Mouse (Mus musculus) small intestine, adult 2 months (tissue): ENCODE measurements around the gene Gm10271. TPM values are rescaled to one million over a fixed set of nuclear protein-coding genes. Genes with fewer than 3 reads are reported as not detected.

ENCODE experiments used
- H3K27ac ChIP-seq: fragments of 200-500 bp; 2 replicates; pipeline ENCODE4 v1.5.1; 2012; ENCODE audit warnings: low read depth, low read length, control low read depth, inconsistent platforms; ENCODE audit not compliant: insufficient read depth
- H3K27me3 ChIP-seq: fragments of 200-500 bp; 2 replicates; pipeline ENCODE4 v1.6.1; 2012; ENCODE audit warnings: mild to moderate bottlenecking, moderate library complexity, low read length, inconsistent platforms; ENCODE audit not compliant: control insufficient read depth, insufficient read depth
- H3K36me3 ChIP-seq: fragments of 200-500 bp; 2 replicates; pipeline ENCODE4 v1.6.1; 2012; ENCODE audit warnings: mild to moderate bottlenecking, low read length, control low read depth, inconsistent platforms; ENCODE audit not compliant: control insufficient read depth, insufficient read depth
- H3K4me1 ChIP-seq: fragments of 200-500 bp; 2 replicates; pipeline ENCODE4 v1.6.1; 2012; ENCODE audit warnings: low read length, inconsistent platforms, mixed read lengths; ENCODE audit not compliant: control insufficient read depth, insufficient read depth, insufficient read length
- H3K4me3 ChIP-seq: fragments of 200-500 bp; 2 replicates; pipeline ENCODE4 v1.5.1; 2012; ENCODE audit warnings: low read depth, mild to moderate bottlenecking, control low read depth, inconsistent platforms, low read length, moderate library complexity
- CTCF ChIP-seq: fragments of 200-500 bp; IDR thresholded peaks from 2 replicates; pipeline ENCODE4 v1.5.1; 2012; ENCODE audit warnings: low read depth, mild to moderate bottlenecking, control low read depth, inconsistent platforms, low read length, moderate library complexity, mixed read lengths; ENCODE audit not compliant: insufficient replicate concordance, insufficient read length; ENCODE audit errors: extremely low read depth
- POLR2A ChIP-seq: fragments of 200-500 bp; IDR thresholded peaks from 2 replicates; pipeline ENCODE4 v1.6.1; 2012; ENCODE audit warnings: low read depth, mild to moderate bottlenecking, control low read depth, inconsistent platforms, low read length, moderate library complexity
- WGBS: fragments of 180-500 bp; shearing (Covaris S2); methylation state at CpG from one replicate; pipeline ENCODE4 v1.1.7; 2018; 5-methylcytosine and 5-hydroxymethylcytosine counted together
- polyA plus RNA-seq: library from polyadenylated mRNA; depleted of rRNA; stranded (reverse); fragments of >200 nt; gene quantifications from 2 replicates; pipeline ENCODE4 v1.2.3, GENCODE M21; 2012

The Gm10271 gene
- polyA plus RNA-seq, 1 experiment, result not detected

DNA sequence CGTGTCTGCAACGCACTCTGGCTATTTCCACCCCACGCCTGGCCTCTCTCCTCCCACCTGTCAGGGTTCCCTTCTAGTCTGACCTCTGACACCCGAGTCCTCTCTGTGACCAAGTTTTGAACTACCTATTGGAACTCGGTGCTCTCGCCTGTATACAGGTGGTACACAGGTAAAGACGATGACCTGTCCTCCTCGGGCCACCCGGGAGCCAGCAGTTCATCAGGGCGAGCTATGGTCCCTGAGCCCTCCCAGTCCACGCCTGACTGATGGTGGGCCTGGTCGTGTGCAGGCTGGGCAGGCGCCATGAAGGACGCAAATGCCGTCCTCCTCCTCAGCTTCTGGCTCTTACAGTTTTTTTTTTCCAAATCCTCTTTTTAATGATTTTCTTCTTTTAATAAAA lies 51.0 kb downstream of the Gm10271 start:
- TF ChIP-seq CTCF, result no peak
- TF ChIP-seq POLR2A, result no peak
- Histone ChIP-seq H3K4me1 (no peaks in the 10 kb centered on the region), H3K27me3 (no peaks in the 10 kb centered on the region), H3K4me3 (no peak overlapping the region), H3K36me3 (peaks cover 53% of the 10 kb centered on the region), H3K27ac (no peak overlapping the region)
- WGBS, result 92% methylated on average over 15 of the region's 15 CpGs

DNA sequence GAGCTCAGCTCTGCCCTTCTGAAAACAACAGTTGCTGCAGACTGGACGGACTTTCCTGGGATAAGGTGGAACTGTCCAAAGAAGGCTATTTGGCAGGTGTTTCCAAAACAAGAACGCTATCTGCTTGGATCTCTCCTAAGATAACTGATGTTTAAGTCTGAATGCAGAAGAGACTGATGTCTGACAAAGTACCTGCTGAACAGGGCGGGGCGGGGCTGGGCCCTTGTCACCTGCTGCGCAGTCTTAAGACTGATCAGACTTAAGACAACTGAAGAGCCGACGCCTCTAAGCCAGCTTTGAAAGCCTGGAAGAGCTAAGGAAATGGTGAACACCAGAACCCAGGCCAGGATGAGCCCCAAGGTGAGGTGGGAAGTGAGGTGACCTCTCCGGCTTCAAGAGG lies 51.8 kb downstream of the Gm10271 start:
- H3K27me3 ChIP-seq, result no peaks in the 10 kb centered on the region
- no peak overlapping the region for H3K4me3 ChIP-seq
- no peak overlapping the region for H3K27ac ChIP-seq
- H3K36me3 ChIP-seq, result peaks cover 56% of the 10 kb centered on the region
- 79% methylated on average over 8 of the region's 8 CpGs for WGBS
- TF ChIP-seq POLR2A (no peak), CTCF (no peak)
- H3K4me1 ChIP-seq, result no peaks in the 10 kb centered on the region

DNA sequence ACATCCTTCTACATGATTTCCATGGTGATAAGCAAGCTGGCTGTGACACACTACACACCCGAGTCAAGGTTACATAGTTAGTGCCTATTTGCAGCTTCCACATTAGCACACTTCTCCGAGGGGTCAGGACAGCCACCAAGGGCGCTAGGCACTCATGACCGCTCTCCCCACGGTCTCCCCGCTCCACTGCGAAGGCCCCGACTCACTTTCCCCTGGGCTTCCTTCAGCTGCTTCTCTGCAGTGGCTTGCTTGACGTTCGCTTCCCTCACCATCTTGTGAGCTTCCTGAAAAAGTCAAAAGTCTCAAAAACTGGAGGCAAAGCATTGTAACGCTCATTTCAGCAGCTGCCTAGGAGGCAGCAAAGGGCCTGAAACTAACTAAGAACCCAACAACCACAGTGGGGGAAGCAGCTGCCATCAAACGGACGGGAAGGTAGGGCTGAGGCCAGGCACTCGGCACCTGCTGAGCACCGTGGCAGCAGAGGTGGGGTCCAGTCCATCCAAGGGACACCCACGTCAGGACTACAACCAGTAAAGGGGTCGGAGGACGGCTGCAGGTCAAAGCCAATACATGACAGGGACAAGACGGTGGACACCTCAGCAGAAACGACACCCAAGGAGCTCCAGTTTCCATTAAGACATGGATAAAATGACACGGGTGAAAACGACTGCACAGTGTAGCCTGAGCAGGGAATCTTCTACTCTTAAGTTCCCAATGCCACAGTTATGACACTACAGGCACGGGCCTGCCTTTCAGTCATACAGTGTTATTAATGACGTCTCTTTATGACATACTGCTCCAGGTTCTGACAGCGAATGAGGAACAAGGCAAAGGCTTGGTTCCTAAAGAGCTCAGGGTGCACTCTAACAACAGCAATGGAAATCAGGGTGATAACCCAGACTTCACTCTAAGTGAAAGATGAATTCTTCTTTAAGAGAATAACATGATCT lies 52.8 kb downstream of the Gm10271 start:
- Histone ChIP-seq H3K36me3 (peaks cover 57% of the 10 kb centered on the region), H3K4me3 (no peak overlapping the region), H3K27ac (no peak overlapping the region), H3K4me1 (no peaks in the 10 kb centered on the region), H3K27me3 (no peaks in the 10 kb centered on the region)
- TF ChIP-seq CTCF (no peak), POLR2A (no peak)
- 87% methylated on average over 25 of the region's 25 CpGs for WGBS

DNA sequence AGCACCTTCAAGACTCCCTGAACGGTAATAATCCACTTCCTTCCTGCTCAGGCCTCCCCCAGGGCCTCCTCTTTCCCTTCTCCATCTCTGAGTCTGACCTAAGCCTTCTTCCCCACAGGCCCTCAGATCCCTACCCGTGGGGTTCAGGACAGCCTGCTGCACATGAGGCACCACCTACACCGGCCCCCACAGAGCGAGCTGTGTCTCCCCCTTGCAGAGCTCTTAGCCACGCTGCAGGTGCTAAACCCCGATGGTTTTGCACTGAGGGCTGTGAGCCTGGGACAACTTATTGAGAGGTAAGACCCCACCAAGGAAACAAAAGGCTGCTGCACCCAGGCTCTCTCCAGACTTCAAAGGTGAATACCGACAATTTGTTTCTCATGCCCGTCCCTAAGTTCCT lies 55.8 kb downstream of the Gm10271 start:
- 80% methylated on average over 8 of the region's 8 CpGs for WGBS
- no peaks in the 10 kb centered on the region for H3K27me3 ChIP-seq
- no peak overlapping the region for H3K4me3 ChIP-seq
- no peaks in the 10 kb centered on the region for H3K4me1 ChIP-seq
- peaks cover 59% of the 10 kb centered on the region for H3K36me3 ChIP-seq
- H3K27ac ChIP-seq, result no peak overlapping the region
- TF ChIP-seq CTCF (no peak), POLR2A (no peak)

DNA sequence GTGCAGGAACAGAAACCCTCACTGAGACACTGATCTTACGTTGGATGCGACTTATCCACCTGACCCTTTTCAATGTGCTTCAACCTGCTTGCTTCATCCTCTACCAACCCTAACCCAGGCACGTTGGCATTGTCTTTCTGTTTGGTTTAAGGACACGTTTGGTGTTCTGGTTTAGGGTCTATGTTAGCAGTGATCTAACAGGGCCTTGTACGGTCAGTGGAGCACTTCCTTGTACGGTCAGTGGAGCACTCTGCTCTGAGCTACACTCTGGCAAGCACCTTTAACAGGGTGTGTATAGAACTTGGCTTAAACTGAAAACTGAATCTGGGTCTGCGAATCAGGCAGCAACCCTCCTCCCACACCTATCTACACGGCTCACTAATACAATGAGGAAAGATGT lies 57.1 kb downstream of the Gm10271 start:
- 91% methylated on average over 8 of the region's 8 CpGs for WGBS
- Histone ChIP-seq H3K4me3 (no peak overlapping the region), H3K4me1 (no peaks in the 10 kb centered on the region), H3K27ac (no peak overlapping the region), H3K27me3 (no peaks in the 10 kb centered on the region), H3K36me3 (peaks cover 64% of the 10 kb centered on the region)
- TF ChIP-seq POLR2A, result no peak
- no peak for TF ChIP-seq CTCF

DNA sequence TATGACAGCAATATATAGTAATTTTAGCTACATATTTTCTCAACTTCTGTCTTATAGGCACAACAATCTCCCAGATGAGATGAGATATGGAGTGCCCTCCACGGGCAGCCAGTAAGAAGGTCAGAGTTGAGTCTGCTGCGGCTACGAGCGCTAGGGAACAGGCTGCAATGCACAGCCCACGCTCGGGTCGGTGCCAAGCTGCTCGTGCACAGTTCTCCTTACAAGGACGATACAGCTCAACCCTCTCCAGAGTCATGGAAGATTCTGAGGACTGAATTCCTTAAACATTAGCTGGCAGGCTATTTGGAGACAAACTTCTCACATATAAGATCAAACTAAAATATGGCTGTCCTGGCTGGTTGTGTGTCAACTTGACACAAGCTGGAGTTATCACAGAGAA lies 57.8 kb downstream of the Gm10271 start:
- H3K36me3 ChIP-seq, result peaks cover 68% of the 10 kb centered on the region
- no peak overlapping the region for H3K4me3 ChIP-seq
- H3K4me1 ChIP-seq, result no peaks in the 10 kb centered on the region
- no peaks in the 10 kb centered on the region for H3K27me3 ChIP-seq
- WGBS, result 79% methylated on average over 9 of the region's 9 CpGs
- H3K27ac ChIP-seq, result peak overlapping the region; percentile 27; the same call in 1 of the 2 replicates
- TF ChIP-seq POLR2A (no peak), CTCF (no peak)

DNA sequence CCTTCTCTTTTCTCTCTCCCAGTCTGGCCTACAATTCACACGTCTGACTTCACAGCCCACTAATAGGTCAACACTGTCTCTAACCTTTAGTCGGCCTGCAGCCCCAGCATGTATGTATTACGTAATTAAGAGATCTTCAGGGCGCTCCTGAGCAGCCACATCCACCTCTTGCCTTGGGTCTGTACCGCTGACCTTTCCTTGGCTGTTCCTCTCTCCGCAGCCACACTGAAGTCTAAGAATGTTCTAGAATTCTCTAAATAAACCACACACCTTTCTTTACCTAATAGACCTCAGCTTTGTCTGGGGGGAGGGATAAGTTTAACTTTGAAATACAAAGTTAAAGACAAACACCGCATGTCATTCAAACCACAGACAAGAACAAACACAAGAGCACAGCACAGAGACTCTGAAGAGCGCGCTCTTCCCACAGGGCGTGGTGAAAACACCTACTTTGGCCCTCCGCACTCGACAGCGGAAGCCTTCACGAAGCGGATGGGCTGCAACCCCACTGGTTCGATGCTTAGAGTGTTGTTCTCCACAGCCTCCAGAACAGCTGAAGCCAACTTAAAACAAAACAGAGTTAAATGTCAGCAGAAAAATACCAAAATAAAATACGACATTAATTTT lies 58.6 kb downstream of the Gm10271 start:
- Histone ChIP-seq H3K4me3 (no peak overlapping the region), H3K36me3 (peaks cover 72% of the 10 kb centered on the region), H3K27me3 (no peaks in the 10 kb centered on the region), H3K27ac (no peak overlapping the region), H3K4me1 (no peaks in the 10 kb centered on the region)
- TF ChIP-seq CTCF, result no peak
- no peak for TF ChIP-seq POLR2A
- WGBS, result 85% methylated on average over 17 of the region's 17 CpGs
